Mouse (Mus musculus): ENCODE measurements at regions not wholly inside any gene's neighbourhood (a gene's known extent, or its start where the extent isn't known, plus 50 kb on each side); places are given as distances from the start of the nearest gene placed in this dataset.
"Not testable (repeated sequence)": the region's sequence is repeated elsewhere in the genome, so short reads cannot be mapped to it uniquely, and the experiment has no call there.

DNA sequence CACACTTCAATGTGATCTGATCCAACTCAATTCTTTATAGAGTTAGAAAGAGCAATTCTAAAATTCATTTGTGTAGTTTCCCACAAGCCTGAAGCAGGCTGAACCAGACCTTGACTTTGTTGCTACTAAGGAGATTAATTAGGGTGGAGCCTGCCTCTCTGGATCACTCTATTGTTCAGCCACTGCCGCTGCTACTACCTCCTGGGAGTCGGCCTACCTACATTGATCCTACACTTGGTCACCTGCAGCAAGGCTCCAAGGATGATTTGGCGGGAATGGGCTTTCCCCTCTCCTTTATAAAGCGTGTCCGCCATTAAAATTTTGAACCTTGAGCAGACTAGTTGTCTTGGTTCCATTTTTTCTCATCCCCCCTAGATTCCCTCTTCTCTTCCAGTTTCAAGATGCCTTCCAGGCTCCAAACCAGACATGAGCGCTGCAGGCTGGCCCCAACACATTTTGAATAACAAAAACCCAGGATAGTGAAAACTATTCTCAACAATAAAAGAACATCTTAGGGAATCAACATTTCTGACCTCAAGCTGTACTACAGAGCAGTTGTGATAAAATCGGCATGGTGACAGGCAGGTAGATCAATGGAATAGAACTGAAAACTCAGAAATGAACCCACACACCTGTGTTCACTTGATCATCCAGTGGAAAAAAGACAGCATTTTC is 251.6 kb upstream of the Tacstd2 start:
- Histone ChIP-seq H3K27me3 (ENCODE audit: control insufficient read depth, insufficient read depth, low read length) (no peaks in the 10 kb centered on the region), H3K27ac (ENCODE audit: control insufficient read depth, insufficient read depth, low read length) (no peak overlapping the region), H3K4me1 (replicated peaks; ENCODE audit: control insufficient read depth, insufficient read depth, low read length) (no peaks in the 10 kb centered on the region), H3K36me3 (ENCODE audit: control insufficient read depth, insufficient read depth, low read length) (no peaks in the 10 kb centered on the region), H3K4me3 (ENCODE audit: control insufficient read depth, insufficient read depth, low read length) (no peak overlapping the region)
- WGBS: 86% methylated on average over 7 of the region's 7 CpGs
- TF ChIP-seq CTCF (IDR thresholded peaks at IDR 0.05; ENCODE audit: borderline replicate concordance, control insufficient read depth, extremely low read depth, insufficient read depth, low read length, poor library complexity) (no peak), POLR2A (IDR thresholded peaks at IDR 0.05; ENCODE audit: control insufficient read depth, extremely low read depth, insufficient read depth, low read length, poor library complexity) (no peak)
- DNase-seq: no peak

DNA sequence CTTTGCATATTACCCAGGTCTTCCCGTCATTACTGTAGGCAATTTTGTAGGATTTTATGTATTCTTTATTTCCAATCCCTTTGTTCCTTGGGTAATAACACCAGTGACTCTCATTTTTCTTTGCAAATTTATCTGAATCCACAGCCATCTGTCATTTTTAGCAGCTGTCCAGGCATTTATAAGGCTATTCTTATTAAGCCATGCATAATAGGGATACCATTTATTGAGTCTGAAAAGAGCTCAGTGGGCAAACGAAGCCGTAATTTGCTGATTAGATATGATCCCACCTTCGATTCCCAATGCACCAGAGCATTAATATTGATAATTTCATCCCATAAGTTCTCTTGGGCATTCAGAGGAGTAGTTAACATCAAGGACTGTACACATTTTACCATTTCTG is 243.3 kb upstream of the Tacstd2 start:
- no peaks in the 10 kb centered on the region for H3K36me3 ChIP-seq (ENCODE audit: control insufficient read depth, insufficient read depth, low read length)
- H3K4me3 ChIP-seq (ENCODE audit: control insufficient read depth, insufficient read depth, low read length): no peak overlapping the region
- DNase-seq: no peak
- H3K27me3 ChIP-seq (ENCODE audit: control insufficient read depth, insufficient read depth, low read length): no peaks in the 10 kb centered on the region
- TF ChIP-seq POLR2A (IDR thresholded peaks at IDR 0.05; ENCODE audit: control insufficient read depth, extremely low read depth, insufficient read depth, low read length, poor library complexity) (no peak), CTCF (IDR thresholded peaks at IDR 0.05; ENCODE audit: borderline replicate concordance, control insufficient read depth, extremely low read depth, insufficient read depth, low read length, poor library complexity) (no peak)
- 84% methylated on average over 4 of the region's 4 CpGs for WGBS
- no peak overlapping the region for H3K27ac ChIP-seq (ENCODE audit: control insufficient read depth, insufficient read depth, low read length)
- no peaks in the 10 kb centered on the region for H3K4me1 ChIP-seq (replicated peaks; ENCODE audit: control insufficient read depth, insufficient read depth, low read length)

DNA sequence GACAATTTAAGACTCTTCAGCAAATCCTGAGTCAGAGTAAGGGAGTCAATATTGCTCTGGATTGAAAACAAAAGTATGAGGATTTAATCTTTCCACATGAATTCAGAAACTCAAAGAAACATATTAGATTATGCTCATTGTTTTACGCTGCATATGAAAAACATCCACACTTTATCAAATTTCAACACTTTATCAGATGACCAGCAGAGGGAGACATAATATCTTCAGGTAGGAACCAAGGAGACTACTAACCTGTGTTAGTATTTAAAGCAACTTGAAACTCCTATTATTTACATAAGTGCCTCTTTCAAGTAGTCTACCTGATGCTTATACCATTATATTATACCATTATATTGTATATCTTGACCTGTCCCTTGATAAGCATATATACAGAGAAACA is 218.5 kb upstream of the Tacstd2 start:
- not testable (repeated sequence) for H3K36me3 ChIP-seq (ENCODE audit: control insufficient read depth, insufficient read depth, low read length); H3K27me3 ChIP-seq (ENCODE audit: control insufficient read depth, insufficient read depth, low read length); H3K4me3 ChIP-seq (ENCODE audit: control insufficient read depth, insufficient read depth, low read length); H3K4me1 ChIP-seq (replicated peaks; ENCODE audit: control insufficient read depth, insufficient read depth, low read length); DNase-seq; H3K27ac ChIP-seq (ENCODE audit: control insufficient read depth, insufficient read depth, low read length)
- 82% methylated on average over 1 of the region's 1 CpGs for WGBS

DNA sequence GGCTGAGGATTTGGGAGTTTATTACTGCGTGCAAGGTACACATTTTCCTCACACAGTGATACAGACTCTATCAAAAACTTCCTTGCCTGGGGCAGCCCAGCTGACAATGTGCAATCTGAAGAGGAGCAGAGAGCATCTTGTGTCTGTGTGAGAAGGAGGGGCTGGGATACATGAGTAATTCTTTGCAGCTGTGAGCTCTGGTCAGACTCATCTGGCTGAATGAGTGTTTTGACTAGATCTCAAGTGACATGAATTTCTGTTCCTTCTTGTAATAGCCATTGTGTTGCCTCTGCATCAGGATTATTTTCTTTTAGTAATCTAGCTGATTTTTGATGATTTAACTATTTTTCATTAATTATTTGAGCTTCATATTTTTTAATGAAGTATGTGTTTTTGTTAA is 190.0 kb upstream of the Tacstd2 start:
- no peak overlapping the region for H3K27ac ChIP-seq (ENCODE audit: control insufficient read depth, insufficient read depth, low read length)
- 79% methylated on average over 1 of the region's 1 CpGs for WGBS

DNA sequence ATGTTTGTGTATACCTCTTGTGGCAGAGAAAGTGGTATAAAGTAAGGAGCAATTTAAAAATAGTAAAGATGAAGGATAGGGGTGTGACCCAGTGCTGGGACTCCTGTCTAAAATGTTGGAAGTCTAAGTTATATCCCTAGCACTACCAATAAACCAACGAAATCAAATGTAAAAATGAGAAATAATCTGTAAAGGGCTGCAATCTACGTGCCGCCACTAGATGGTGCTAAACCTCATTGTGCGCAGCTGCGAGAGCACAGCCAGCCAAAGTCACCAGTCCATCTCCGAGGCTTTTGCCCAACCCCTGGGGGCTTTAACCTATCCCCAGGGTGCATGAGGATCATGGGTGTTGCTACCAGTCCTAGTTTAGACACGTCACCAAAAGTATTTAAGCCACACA is 163.4 kb upstream of the Tacstd2 start:
- H3K4me1 ChIP-seq (replicated peaks; ENCODE audit: control insufficient read depth, insufficient read depth, low read length); H3K27ac ChIP-seq (ENCODE audit: control insufficient read depth, insufficient read depth, low read length); H3K4me3 ChIP-seq (ENCODE audit: control insufficient read depth, insufficient read depth, low read length); H3K36me3 ChIP-seq (ENCODE audit: control insufficient read depth, insufficient read depth, low read length); H3K27me3 ChIP-seq (ENCODE audit: control insufficient read depth, insufficient read depth, low read length): not testable (repeated sequence)
- peak; percentile 17 for DNase-seq
- 8% methylated on average over 6 of the region's 7 CpGs for WGBS

More for the DNA sequence above, 190.0 kb upstream of the Tacstd2 start:
- no peak overlapping the region for H3K4me3 ChIP-seq (ENCODE audit: control insufficient read depth, insufficient read depth, low read length)
- TF ChIP-seq CTCF (IDR thresholded peaks at IDR 0.05; ENCODE audit: borderline replicate concordance, control insufficient read depth, extremely low read depth, insufficient read depth, low read length, poor library complexity) (no peak), POLR2A (IDR thresholded peaks at IDR 0.05; ENCODE audit: control insufficient read depth, extremely low read depth, insufficient read depth, low read length, poor library complexity) (no peak)
- DNase-seq: no peak
- H3K4me1 ChIP-seq (replicated peaks; ENCODE audit: control insufficient read depth, insufficient read depth, low read length): no peaks in the 10 kb centered on the region
- no peaks in the 10 kb centered on the region for H3K36me3 ChIP-seq (ENCODE audit: control insufficient read depth, insufficient read depth, low read length)
- H3K27me3 ChIP-seq (ENCODE audit: control insufficient read depth, insufficient read depth, low read length): no peaks in the 10 kb centered on the region

DNA sequence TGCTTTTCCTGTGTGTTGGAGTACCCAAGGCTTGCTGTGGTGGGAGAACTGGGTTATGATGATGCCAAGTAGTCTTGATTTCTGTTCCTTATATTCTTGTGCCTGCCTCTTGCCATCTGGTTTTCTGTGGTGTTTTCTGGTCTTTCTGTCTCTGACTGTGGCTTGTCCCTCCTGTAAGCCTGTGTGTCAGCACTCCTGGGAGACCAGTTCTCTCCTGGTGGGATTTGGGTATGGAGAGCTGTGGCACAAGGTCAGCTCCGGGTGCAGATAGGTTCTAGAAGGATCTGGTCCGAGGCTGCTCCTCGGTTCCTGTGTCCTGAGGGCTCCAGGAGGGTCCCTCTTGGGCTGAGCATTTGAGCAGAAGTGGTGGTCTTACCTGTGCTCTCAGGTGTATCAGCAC is 155.4 kb upstream of the Tacstd2 start:
- H3K4me3 ChIP-seq (ENCODE audit: control insufficient read depth, insufficient read depth, low read length): not testable (repeated sequence)
- 66% methylated on average over 3 of the region's 3 CpGs for WGBS

DNA sequence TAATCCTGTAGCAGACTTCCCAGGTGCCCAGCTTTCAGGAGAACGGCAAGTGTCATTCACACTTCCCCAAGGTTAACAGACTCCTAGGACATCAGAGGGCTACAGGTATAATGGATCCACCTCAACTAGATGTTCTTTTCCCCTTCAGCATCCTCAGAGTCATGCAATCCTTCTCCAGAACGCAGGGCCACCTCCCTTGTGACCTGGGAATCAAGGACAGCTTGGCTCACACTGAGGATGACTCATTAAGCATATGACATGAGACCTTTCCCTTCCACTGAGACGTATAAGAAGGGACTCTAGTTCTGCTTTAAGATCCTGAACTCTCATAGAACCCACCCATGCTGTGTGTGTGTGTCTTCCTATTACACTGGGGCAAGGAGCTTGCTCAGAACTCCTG is 147.5 kb upstream of the Tacstd2 start:
- not testable (repeated sequence) for DNase-seq; H3K4me3 ChIP-seq (ENCODE audit: control insufficient read depth, insufficient read depth, low read length); H3K27me3 ChIP-seq (ENCODE audit: control insufficient read depth, insufficient read depth, low read length); H3K36me3 ChIP-seq (ENCODE audit: control insufficient read depth, insufficient read depth, low read length); H3K4me1 ChIP-seq (replicated peaks; ENCODE audit: control insufficient read depth, insufficient read depth, low read length); H3K27ac ChIP-seq (ENCODE audit: control insufficient read depth, insufficient read depth, low read length)
- 76% methylated on average over 3 of the region's 3 CpGs for WGBS

More for the DNA sequence above, 155.4 kb upstream of the Tacstd2 start:
- DNase-seq; H3K4me1 ChIP-seq (replicated peaks; ENCODE audit: control insufficient read depth, insufficient read depth, low read length); H3K27me3 ChIP-seq (ENCODE audit: control insufficient read depth, insufficient read depth, low read length); H3K27ac ChIP-seq (ENCODE audit: control insufficient read depth, insufficient read depth, low read length); H3K36me3 ChIP-seq (ENCODE audit: control insufficient read depth, insufficient read depth, low read length): not testable (repeated sequence)

DNA sequence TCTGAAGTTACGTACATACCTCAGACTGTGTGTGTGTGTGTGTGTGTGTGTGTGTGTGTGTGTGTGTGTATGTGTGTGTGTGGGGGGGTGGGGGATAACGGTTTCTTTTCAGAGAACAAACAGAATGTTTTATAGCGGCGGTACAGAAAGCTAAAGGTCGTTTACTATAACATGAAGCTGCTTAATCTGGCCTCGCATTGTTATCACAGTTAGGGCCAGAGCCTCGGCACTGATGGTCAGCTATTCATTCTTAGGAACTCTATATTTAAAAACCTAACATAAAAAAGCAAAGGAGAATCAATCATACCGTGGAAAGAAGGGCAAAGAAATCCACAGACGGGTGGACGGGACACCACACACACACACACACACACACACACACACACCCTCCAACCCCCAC is 146.0 kb upstream of the Tacstd2 start:
- H3K4me1 ChIP-seq (replicated peaks; ENCODE audit: control insufficient read depth, insufficient read depth, low read length); H3K27ac ChIP-seq (ENCODE audit: control insufficient read depth, insufficient read depth, low read length); H3K36me3 ChIP-seq (ENCODE audit: control insufficient read depth, insufficient read depth, low read length); DNase-seq; H3K27me3 ChIP-seq (ENCODE audit: control insufficient read depth, insufficient read depth, low read length); H3K4me3 ChIP-seq (ENCODE audit: control insufficient read depth, insufficient read depth, low read length): not testable (repeated sequence)
- 68% methylated on average over 10 of the region's 10 CpGs for WGBS

DNA sequence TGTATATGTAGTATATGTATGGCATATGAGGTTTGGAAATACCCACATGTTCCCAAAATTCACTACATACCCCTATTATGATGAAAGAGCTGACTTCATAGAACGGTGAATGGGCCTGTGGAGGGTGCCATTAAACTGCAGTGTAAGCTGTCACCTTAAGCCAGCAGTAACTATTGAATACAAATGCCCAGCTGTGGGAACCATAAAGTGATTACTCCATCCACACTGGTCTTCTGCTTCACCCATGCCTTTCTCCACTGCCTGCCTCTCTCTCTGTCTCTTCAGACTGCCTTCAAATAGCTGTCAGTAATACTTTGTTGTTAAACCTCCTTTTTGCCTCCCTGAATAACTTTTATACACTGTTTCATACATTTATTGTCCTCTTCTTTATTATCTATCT is 143.5 kb upstream of the Tacstd2 start:
- not testable (repeated sequence) for H3K27ac ChIP-seq (ENCODE audit: control insufficient read depth, insufficient read depth, low read length); H3K4me1 ChIP-seq (replicated peaks; ENCODE audit: control insufficient read depth, insufficient read depth, low read length); H3K27me3 ChIP-seq (ENCODE audit: control insufficient read depth, insufficient read depth, low read length); H3K36me3 ChIP-seq (ENCODE audit: control insufficient read depth, insufficient read depth, low read length); DNase-seq; H3K4me3 ChIP-seq (ENCODE audit: control insufficient read depth, insufficient read depth, low read length)
- 39% methylated on average over 1 of the region's 1 CpGs for WGBS

DNA sequence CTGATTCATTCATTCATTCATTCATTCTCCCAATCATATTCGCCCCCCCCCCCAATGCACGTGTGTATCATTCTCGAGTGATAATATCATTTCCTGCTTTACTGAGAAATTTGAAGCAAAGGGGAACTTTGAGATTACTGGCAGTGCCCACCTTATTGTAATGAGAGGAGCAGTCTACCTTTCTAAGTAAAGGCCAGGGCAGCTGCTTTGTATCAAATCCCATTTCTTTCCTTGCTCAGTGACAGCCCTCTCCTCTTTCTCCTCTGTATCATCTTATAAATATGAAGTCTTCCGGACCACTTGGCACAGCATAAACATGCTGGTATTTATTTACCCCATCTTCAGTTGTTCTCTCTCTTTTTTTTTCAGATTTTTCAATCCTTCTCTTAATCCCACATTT is 139.1 kb upstream of the Tacstd2 start:
- WGBS: 74% methylated on average over 4 of the region's 4 CpGs
- H3K4me3 ChIP-seq (ENCODE audit: control insufficient read depth, insufficient read depth, low read length); DNase-seq; H3K27me3 ChIP-seq (ENCODE audit: control insufficient read depth, insufficient read depth, low read length); H3K36me3 ChIP-seq (ENCODE audit: control insufficient read depth, insufficient read depth, low read length); H3K4me1 ChIP-seq (replicated peaks; ENCODE audit: control insufficient read depth, insufficient read depth, low read length); H3K27ac ChIP-seq (ENCODE audit: control insufficient read depth, insufficient read depth, low read length): not testable (repeated sequence)
